ENCODE assay signal across 8 mouse cellular contexts in genomic region chr16:45844049-45844780, GRCm38 (mm10).
DNase-seq lines count a peak whose midpoint lies in the region; ATAC-seq and TF ChIP-seq lines count a peak whose summit lies in the region.

No protein-coding gene starts in this region.

- peak overlapping the region; percentile 37 for H3K27ac ChIP-seq in hindbrain, embryonic 13.5 days
- peak overlapping the region; percentile 97 for H3K27ac ChIP-seq in lung, postnatal 0 days (ENCODE audit: low read length)

- peak overlapping the region; percentile 82 for H3K9ac ChIP-seq in hindbrain, embryonic 13.5 days
- H3K9ac ChIP-seq in lung, postnatal 0 days (replicated peaks; ENCODE audit: low read depth): peak overlapping the region; percentile 75

- ATAC-seq in hindbrain, embryonic 13.5 days (ENCODE audit: low FRiP score): peak; percentile 95
- ATAC-seq in lung, postnatal 0 days: peak; percentile 96

- DNase-seq in R1 (ENCODE audit: low read depth, low spot score): peak; percentile 80
- peak; percentile 65 to 67 for DNase-seq in cerebellum, postnatal 14 days
- peak; percentile 55 to 59 for DNase-seq in frontal cortex, postnatal 36 days (ENCODE audit: low spot score in 2 of 2)
- peak; percentile 48 to 56 for DNase-seq in layer of hippocampus, postnatal 14 days (ENCODE audit: low spot score in 2 of 2)
- DNase-seq in lung, postnatal 0 days (ENCODE audit: low spot score): peak; percentile 92
- peak; percentile 87 for DNase-seq in ovary, postnatal 36 days (ENCODE audit: low spot score)
- peak; percentile 85 for DNase-seq in urinary bladder, adult 2 months (ENCODE audit: low spot score)

- TF ChIP-seq EP300 in lung, postnatal 0 days (IDR thresholded peaks at IDR 0.05): no peak

- H3K9me3 ChIP-seq in hindbrain, embryonic 13.5 days: no peaks in the 10 kb centered on the region
- no peaks in the 10 kb centered on the region for H3K9me3 ChIP-seq in lung, postnatal 0 days (ENCODE audit: low read length)

- peak; percentile 87 for TF ChIP-seq CTCF in lung, postnatal 0 days (IDR thresholded peaks at IDR 0.05)

- peaks cover 5% of the 10 kb centered on the region; the same call in 1 of the 2 replicates for H3K27me3 ChIP-seq in hindbrain, embryonic 13.5 days
- no peaks in the 10 kb centered on the region for H3K27me3 ChIP-seq in lung, postnatal 0 days (replicated peaks; ENCODE audit: insufficient read depth, low read length)

- H3K4me2 ChIP-seq in hindbrain, embryonic 13.5 days: peak overlapping the region; percentile 91
- H3K4me2 ChIP-seq in lung, postnatal 0 days (replicated peaks; ENCODE audit: low read depth, low read length): peak overlapping the region; percentile 80

- no peaks in the 10 kb centered on the region for H3K36me3 ChIP-seq in hindbrain, embryonic 13.5 days
- H3K36me3 ChIP-seq in lung, postnatal 0 days (ENCODE audit: insufficient read depth, low read length): no peaks in the 10 kb centered on the region

- peaks cover 26% of the 10 kb centered on the region for H3K4me1 ChIP-seq in hindbrain, embryonic 13.5 days (replicated peaks)
- H3K4me1 ChIP-seq in lung, postnatal 0 days (ENCODE audit: insufficient read depth, low read depth, low read length): peaks cover 17% of the 10 kb centered on the region; the same call in 1 of the 2 replicates

- H3K4me3 ChIP-seq in hindbrain, embryonic 13.5 days: peak overlapping the region; percentile 64
- H3K4me3 ChIP-seq in lung, postnatal 0 days (ENCODE audit: low read depth, low read length): peak overlapping the region; percentile 65

- whole genome bisulfite sequencing in hindbrain, embryonic 13.5 days: 0% methylated on average over 39 of the region's 45 CpGs
- WGBS in lung, postnatal 0 days: under 1% methylated on average over 41 of the region's 45 CpGs

Comparison
In these comparisons a context has a peak if more than half of its experiments do, and no peak if none do; other contexts are left out.
1. Peak in every context shown above with its lines: DNase-seq, ATAC-seq, H3K4me3 ChIP-seq and H3K27ac ChIP-seq.